Mouse (Mus musculus) adipocyte (in vitro differentiated cells): Measurements from ENCODE around the gene Dcaf8.
A peak's percentile ranks its signal among the peaks of the same experiment; 100 is the strongest.

Source experiments
- DNase-seq: peaks from one replicate; pipeline ENCODE4 v3.0.0-alpha.2; 2016; ENCODE audit warnings: low spot score

The Dcaf8 gene

GRCm38 (mm10) chr1:172147835-172148278 is at the start of gene Dcaf8:
Gene Dcaf8 (plus strand): TSS chr1:172148084.
- DNase-seq: peak; percentile 96

- DNase-seq: peak; percentile 39
Measured at GRCm38 (mm10) chr1:172099325-172100033, 48.4 kb upstream of the Dcaf8 start.

GRCm38 (mm10) chr1:172103619-172104018 is 44.3 kb upstream of the Dcaf8 start:
- no peak for DNase-seq

GRCm38 (mm10) chr1:172105101-172105500 is 42.8 kb upstream of the Dcaf8 start:
- DNase-seq: no peak

- no peak for DNase-seq
Measured at GRCm38 (mm10) chr1:172107777-172108477, 40.0 kb upstream of the Dcaf8 start.

- no peak for DNase-seq
Measured at GRCm38 (mm10) chr1:172116948-172117347, 30.9 kb upstream of the Dcaf8 start.

GRCm38 (mm10) chr1:172119100-172119499 is 28.8 kb upstream of the Dcaf8 start:
- no peak for DNase-seq

GRCm38 (mm10) chr1:172119720-172120119 is 28.2 kb upstream of the Dcaf8 start:
- peak; percentile 76 for DNase-seq

GRCm38 (mm10) chr1:172122671-172123070 is 25.2 kb upstream of the Dcaf8 start:
- no peak for DNase-seq

GRCm38 (mm10) chr1:172124572-172124971 is 23.3 kb upstream of the Dcaf8 start:
- no peak for DNase-seq

GRCm38 (mm10) chr1:172126376-172127347 is 21.2 kb upstream of the Dcaf8 start, which contains the start of gene Pex19:
Gene Pex19 (plus strand): TSS chr1:172126755.
- DNase-seq: peak; percentile 94

GRCm38 (mm10) chr1:172127487-172127886 is 20.4 kb upstream of the Dcaf8 start:
- peak; percentile 87 for DNase-seq

- DNase-seq: no peak
Measured at GRCm38 (mm10) chr1:172128563-172128962, 19.3 kb upstream of the Dcaf8 start.

GRCm38 (mm10) chr1:172129108-172129507 is 18.8 kb upstream of the Dcaf8 start:
- DNase-seq: peak; percentile 62

- DNase-seq: no peak
Measured at GRCm38 (mm10) chr1:172129780-172130179, 18.1 kb upstream of the Dcaf8 start.

GRCm38 (mm10) chr1:172132319-172132718 is 15.6 kb upstream of the Dcaf8 start:
- DNase-seq: peak; percentile 87

- DNase-seq: no peak
Measured at GRCm38 (mm10) chr1:172133535-172133934, 14.3 kb upstream of the Dcaf8 start.

- DNase-seq: no peak
Measured at GRCm38 (mm10) chr1:172134072-172134471, 13.8 kb upstream of the Dcaf8 start.

- DNase-seq: peak; percentile 49
Measured at GRCm38 (mm10) chr1:172140160-172140559, 7.7 kb upstream of the Dcaf8 start.

- no peak for DNase-seq
Measured at GRCm38 (mm10) chr1:172140825-172141224, 7.1 kb upstream of the Dcaf8 start.

- DNase-seq: no peak
Measured at GRCm38 (mm10) chr1:172141529-172141928, 6.4 kb upstream of the Dcaf8 start.

- DNase-seq: peak; percentile 60
Measured at GRCm38 (mm10) chr1:172143570-172143969, 4.3 kb upstream of the Dcaf8 start.
